Comparison of ENCODE assay signal across 7 mouse cellular contexts in genomic region chr9:66060986-66061385, GRCm38 (mm10). TPM values are rescaled to one million over a fixed set of nuclear protein-coding genes. Genes with fewer than 3 reads are reported as not detected.
DNase-seq lines count a peak whose midpoint lies in the region; ATAC-seq and TF ChIP-seq lines count a peak whose summit lies in the region.

No protein-coding gene starts in this region.

- H3K4me1 ChIP-seq in lung, embryonic 16.5 days (replicated peaks; ENCODE audit: control insufficient read depth, insufficient read depth, low read length): peaks cover 13% of the 10 kb centered on the region
- peaks cover 8% of the 10 kb centered on the region; the same call in 1 of the 2 replicates for H3K4me1 ChIP-seq in forebrain, embryonic 11.5 days (replicated peaks; ENCODE audit: control insufficient read depth, insufficient read depth, low read length)
- H3K4me1 ChIP-seq in liver, embryonic 12.5 days: peaks cover 33% of the 10 kb centered on the region
- H3K4me1 ChIP-seq in stomach, postnatal 0 days (replicated peaks; ENCODE audit: control insufficient read depth, insufficient read depth): 0 out of 2 replicates have a peak, but pooled peaks cover 5% of the 10 kb centered on the region

- peak overlapping the region; percentile 91 for H3K9ac ChIP-seq in lung, embryonic 16.5 days (ENCODE audit: low read length)
- peak overlapping the region; percentile 86 for H3K9ac ChIP-seq in forebrain, embryonic 11.5 days (ENCODE audit: low read length)
- H3K9ac ChIP-seq in liver, embryonic 12.5 days: peak overlapping the region; percentile 89
- peak overlapping the region; percentile 91; the same call in 1 of the 2 replicates for H3K9ac ChIP-seq in stomach, postnatal 0 days (ENCODE audit: low read length)

- peak overlapping the region; percentile 95 for H3K4me3 ChIP-seq in lung, embryonic 16.5 days (ENCODE audit: low read length)
- H3K4me3 ChIP-seq in forebrain, embryonic 11.5 days (ENCODE audit: low read depth, low read length): peak overlapping the region; percentile 81
- peak overlapping the region; percentile 74 for H3K4me3 ChIP-seq in liver, embryonic 12.5 days
- H3K4me3 ChIP-seq in stomach, postnatal 0 days (ENCODE audit: low read depth, low read length): peak overlapping the region; percentile 78

- peak overlapping the region; percentile 44 for H3K27ac ChIP-seq in lung, embryonic 16.5 days (ENCODE audit: low read length)
- H3K27ac ChIP-seq in forebrain, embryonic 11.5 days (ENCODE audit: low read depth, low read length): no peak overlapping the region
- peak overlapping the region; percentile 87 for H3K27ac ChIP-seq in liver, embryonic 12.5 days
- peak overlapping the region; percentile 31; the same call in 1 of the 2 replicates for H3K27ac ChIP-seq in stomach, postnatal 0 days (replicated peaks)

- 6% methylated on average over 4 of the region's 4 CpGs for WGBS in lung, embryonic 16.5 days
- 39% methylated on average over 4 of the region's 4 CpGs for WGBS in forebrain, embryonic 11.5 days
- 29% methylated on average over 4 of the region's 4 CpGs for WGBS in liver, embryonic 12.5 days (ENCODE audit: insufficient replicate concordance)
- WGBS in stomach, postnatal 0 days: 7% methylated on average over 4 of the region's 4 CpGs

- no peaks in the 10 kb centered on the region for H3K27me3 ChIP-seq in lung, embryonic 16.5 days (ENCODE audit: control insufficient read depth, insufficient read depth, low read depth, low read length)
- no peaks in the 10 kb centered on the region for H3K27me3 ChIP-seq in forebrain, embryonic 11.5 days (ENCODE audit: control insufficient read depth, insufficient read depth, low read length)
- no peaks in the 10 kb centered on the region for H3K27me3 ChIP-seq in liver, embryonic 12.5 days (replicated peaks)
- H3K27me3 ChIP-seq in stomach, postnatal 0 days (ENCODE audit: control insufficient read depth, insufficient read depth, low read length): no peaks in the 10 kb centered on the region

- peak overlapping the region; percentile 82 for H3K4me2 ChIP-seq in lung, embryonic 16.5 days (ENCODE audit: low read depth, low read length)
- H3K4me2 ChIP-seq in forebrain, embryonic 11.5 days (ENCODE audit: low read depth, low read length, severe bottlenecking): peak overlapping the region; percentile 61
- H3K4me2 ChIP-seq in liver, embryonic 12.5 days: peak overlapping the region; percentile 83
- peak overlapping the region; percentile 77 for H3K4me2 ChIP-seq in stomach, postnatal 0 days (replicated peaks; ENCODE audit: low read depth)

- TF ChIP-seq EP300 in stomach, postnatal 0 days (optimal IDR thresholded peaks at IDR 0.05): no peak

- no peak for DNase-seq in lung, postnatal 4 days
- DNase-seq in forebrain, embryonic 11.5 days (ENCODE audit: low spot score): no peak
- DNase-seq in stomach, postnatal 0 days (ENCODE audit: low spot score): no peak
- DNase-seq in ovary, postnatal 36 days (ENCODE audit: low spot score): no peak
- DNase-seq in layer of hippocampus, postnatal 14 days (ENCODE audit: low spot score in 2 of 2): no peak

- peaks cover 31% of the 10 kb centered on the region for H3K36me3 ChIP-seq in lung, embryonic 16.5 days (ENCODE audit: control insufficient read depth, insufficient read depth, low read length)
- H3K36me3 ChIP-seq in forebrain, embryonic 11.5 days (ENCODE audit: control insufficient read depth, insufficient read depth, low read length): peaks cover 17% of the 10 kb centered on the region; the same call in 1 of the 2 replicates
- peaks cover 46% of the 10 kb centered on the region for H3K36me3 ChIP-seq in liver, embryonic 12.5 days
- H3K36me3 ChIP-seq in stomach, postnatal 0 days (ENCODE audit: control insufficient read depth, insufficient read depth, low read length): peaks cover 23% of the 10 kb centered on the region

- no peak for ATAC-seq in lung, embryonic 16.5 days (ENCODE audit: low read depth)
- no peak for ATAC-seq in forebrain, embryonic 11.5 days (replicated peaks; ENCODE audit: low FRiP score)
- no peak for ATAC-seq in liver, embryonic 12.5 days
- ATAC-seq in stomach, postnatal 0 days (ENCODE audit: low FRiP score, low TSS enrichment): no peak

- TF ChIP-seq CTCF in stomach, postnatal 0 days (IDR thresholded peaks at IDR 0.05; ENCODE audit: low read depth): no peak

- no peaks in the 10 kb centered on the region for H3K9me3 ChIP-seq in lung, embryonic 16.5 days (ENCODE audit: control insufficient read depth, low read length)
- no peaks in the 10 kb centered on the region for H3K9me3 ChIP-seq in forebrain, embryonic 11.5 days (ENCODE audit: control insufficient read depth, low read length)
- no peaks in the 10 kb centered on the region for H3K9me3 ChIP-seq in liver, embryonic 12.5 days (replicated peaks)
- H3K9me3 ChIP-seq in stomach, postnatal 0 days (ENCODE audit: control insufficient read depth, low read length): no peaks in the 10 kb centered on the region

RNA-seq across cellular contexts. Expression of gene Ppib, which starts 1.0 kb away (rescaled TPM):
- polyA plus RNA-seq in lung, embryonic 16.5 days (2015; fragmentation: Nextera tagmentation; extraction: Ambion mirVana): 678 and 681 TPM in 2 replicates
- 401 and 416 TPM in 2 replicates for polyA plus RNA-seq in forebrain, embryonic 11.5 days (2014; fragmentation: Nextera tagmentation; extraction: Ambion mirVana)
- 392 and 399 TPM in 2 replicates for polyA plus RNA-seq in liver, embryonic 12.5 days (2016; fragmentation: Nextera tagmentation; extraction: Ambion mirVana)
- 827 and 843 TPM in 2 replicates for polyA plus RNA-seq in stomach, postnatal 0 days (2015; fragmentation: Nextera tagmentation; extraction: Ambion mirVana)
- total RNA-seq in layer of hippocampus, postnatal 14 days (2021): 100 to 1,000 TPM; 252 to 276 TPM

RNA-seq across cellular contexts. Expression of gene Snx22, which starts 8.5 kb away (rescaled TPM):
- 8.6 and 11.2 TPM in 2 replicates for polyA plus RNA-seq in lung, embryonic 16.5 days (2015; fragmentation: Nextera tagmentation; extraction: Ambion mirVana)
- 1.6 and 2.7 TPM in 2 replicates for polyA plus RNA-seq in forebrain, embryonic 11.5 days (2014; fragmentation: Nextera tagmentation; extraction: Ambion mirVana)
- 29.6 and 33.4 TPM in 2 replicates for polyA plus RNA-seq in liver, embryonic 12.5 days (2016; fragmentation: Nextera tagmentation; extraction: Ambion mirVana)
- polyA plus RNA-seq in stomach, postnatal 0 days (2015; fragmentation: Nextera tagmentation; extraction: Ambion mirVana): 1.5 TPM in 2 replicates
- 1 to 10 TPM; 7.2 to 9.0 TPM for total RNA-seq in layer of hippocampus, postnatal 14 days (2021)
